Mouse (Mus musculus) G1E (cell line): ENCODE data around the gene Cyp17a1.

ENCODE experiments used
- CTCF ChIP-seq: IDR thresholded peaks from 2 replicates; pipeline ENCODE4 v1.5.1; 2012; ENCODE audit warnings: low read depth, low read length, inconsistent platforms, mixed read lengths
- GATA1 ChIP-seq: IDR thresholded peaks from 2 replicates; pipeline ENCODE4 v1.6.1; 2012; ENCODE audit warnings: borderline replicate concordance, low read length, inconsistent platforms, mixed read lengths
- GATA2 ChIP-seq: IDR thresholded peaks from 2 replicates; pipeline ENCODE4 v1.6.1; 2012; ENCODE audit warnings: low read depth, low read length, inconsistent platforms, borderline replicate concordance
- POLR2AphosphoS5 ChIP-seq: IDR thresholded peaks from 2 replicates; pipeline ENCODE4 v1.6.1; 2012; ENCODE audit warnings: low read depth, low read length, inconsistent platforms; ENCODE audit not compliant: insufficient replicate concordance
- TAL1 ChIP-seq: conservative IDR thresholded peaks from 2 replicates; pipeline ENCODE4 v1.6.1; 2012; ENCODE audit warnings: low read depth, low read length, inconsistent platforms, mixed read lengths

DNA sequence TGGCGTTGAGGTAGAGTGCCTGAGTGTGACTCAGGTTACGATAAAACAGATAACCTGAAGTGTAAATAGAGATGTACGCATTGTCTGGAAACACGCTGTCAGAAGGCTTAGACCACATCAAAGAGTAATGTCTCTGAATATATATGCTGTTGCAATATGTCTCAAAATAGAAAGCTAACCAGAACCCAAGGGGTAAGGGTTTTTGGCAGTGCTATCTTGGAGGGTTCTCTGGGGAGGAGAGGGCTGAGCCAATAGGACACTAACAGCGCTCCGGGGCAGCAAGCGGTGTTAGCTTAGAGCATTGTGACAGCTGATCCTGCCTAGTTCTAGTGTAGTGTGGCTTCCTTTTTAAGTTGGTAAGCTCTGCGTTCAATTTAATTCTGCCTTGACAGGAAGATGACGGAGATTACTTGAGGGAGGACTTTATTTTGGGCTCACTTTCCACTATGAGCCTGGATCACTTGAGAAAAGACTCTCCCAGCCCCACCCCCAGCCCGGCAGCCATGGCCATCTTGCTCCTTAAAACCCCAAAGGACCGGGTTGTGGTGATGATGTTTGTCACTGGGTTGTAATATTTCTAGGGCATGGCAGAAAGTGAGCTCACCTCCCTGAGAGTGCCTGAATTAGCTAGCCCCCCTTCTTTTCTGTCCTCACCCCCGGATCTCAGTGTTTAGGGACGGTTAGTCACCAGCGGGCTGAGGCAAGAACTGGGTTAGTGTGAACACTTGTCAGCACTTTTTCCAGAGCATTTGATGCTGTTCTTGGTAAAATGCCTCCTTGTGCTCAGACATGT lies 52.8 kb downstream of the Cyp17a1 start:
- TF ChIP-seq CTCF: no peak
- TF ChIP-seq GATA1: no peak
- TF ChIP-seq POLR2AphosphoS5: no peak
- no peak for TF ChIP-seq TAL1
- no peak for TF ChIP-seq GATA2
